Mouse (Mus musculus) liver, embryonic 12.5 days (tissue): ENCODE results near the gene Mrpl28. TPM values are rescaled to one million over a fixed set of nuclear protein-coding genes. Genes with fewer than 3 reads are reported as not detected.
A peak's percentile ranks its signal among the peaks of the same experiment; 100 is the strongest.

Experiments used
- ATAC-seq: fragments of 200-750 bp; cut with Nextera tagmentation; 2 replicates; pipeline ENCODE4 v1.8.0; 2017; ENCODE audit warnings: moderate number of reproducible peaks, mild to moderate bottlenecking, moderate library complexity
- H3K27ac ChIP-seq: fragments of 300-500 bp; sonication (generic); 2 replicates; pipeline ENCODE4 v1.5.1; 2016; ENCODE audit warnings: mild to moderate bottlenecking
- H3K27me3 ChIP-seq: fragments of 300-500 bp; sonication (generic); replicated peaks from 2 replicates; pipeline ENCODE4 v1.6.1; 2016; ENCODE audit warnings: mild to moderate bottlenecking, moderate library complexity
- H3K36me3 ChIP-seq: fragments of 300-500 bp; sonication (generic); 2 replicates; pipeline ENCODE4 v1.6.1; 2016; ENCODE audit warnings: mild to moderate bottlenecking, moderate library complexity
- H3K4me1 ChIP-seq: fragments of 300-500 bp; sonication (generic); 2 replicates; pipeline ENCODE4 v1.6.1; 2016
- H3K4me2 ChIP-seq: fragments of 300-500 bp; sonication (generic); 2 replicates; pipeline ENCODE4 v1.6.1; 2016; ENCODE audit warnings: mild to moderate bottlenecking, moderate library complexity
- H3K4me3 ChIP-seq: fragments of 300-500 bp; sonication (generic); 2 replicates; pipeline ENCODE4 v1.5.1; 2016; ENCODE audit warnings: mild to moderate bottlenecking, moderate library complexity
- H3K9ac ChIP-seq: fragments of 300-500 bp; sonication (generic); 2 replicates; pipeline ENCODE4 v1.6.1; 2016; ENCODE audit warnings: mild to moderate bottlenecking, moderate library complexity
- H3K9me3 ChIP-seq: fragments of 300-500 bp; sonication (generic); replicated peaks from 2 replicates; pipeline ENCODE4 v1.6.1; 2016; ENCODE audit warnings: mild to moderate bottlenecking, moderate library complexity
- WGBS: fragments of 180-500 bp; shearing (Covaris S2); methylation state at CpG from one replicate; pipeline ENCODE4 v1.1.7; 2016; ENCODE audit not compliant: insufficient replicate concordance; 5-methylcytosine and 5-hydroxymethylcytosine counted together
- polyA plus RNA-seq: library from polyadenylated mRNA; unstranded; fragments of >200 nt; fragmentation: Nextera tagmentation; extraction: Ambion mirVana; gene quantifications from 2 replicates; pipeline ENCODE4 v1.2.1, GENCODE M21; 2016

Mrpl28 gene
- polyA plus RNA-seq, 1 experiment from 2014 or later = 174 TPM

- H3K27ac ChIP-seq = no peak overlapping the region
- H3K27me3 ChIP-seq = peaks cover 47% of the 10 kb centered on the region
- no peaks in the 10 kb centered on the region for H3K9me3 ChIP-seq
- 39% methylated on average over 33 of the region's 33 CpGs for WGBS
- H3K4me2 ChIP-seq = 0 out of 2 replicates have a peak overlapping the region, but pooled peaks have one; percentile 8
- ATAC-seq = peak; percentile 41; the same call in 1 of the 2 replicates
- no peak overlapping the region for H3K9ac ChIP-seq
- H3K4me1 ChIP-seq = peaks cover 35% of the 10 kb centered on the region
- H3K36me3 ChIP-seq = peaks cover 1% of the 10 kb centered on the region
- H3K4me3 ChIP-seq = no peak overlapping the region
Observed at GRCm38 (mm10) chr17:26119766-26120710, 3.3 kb upstream of the Mrpl28 start.

DNA sequence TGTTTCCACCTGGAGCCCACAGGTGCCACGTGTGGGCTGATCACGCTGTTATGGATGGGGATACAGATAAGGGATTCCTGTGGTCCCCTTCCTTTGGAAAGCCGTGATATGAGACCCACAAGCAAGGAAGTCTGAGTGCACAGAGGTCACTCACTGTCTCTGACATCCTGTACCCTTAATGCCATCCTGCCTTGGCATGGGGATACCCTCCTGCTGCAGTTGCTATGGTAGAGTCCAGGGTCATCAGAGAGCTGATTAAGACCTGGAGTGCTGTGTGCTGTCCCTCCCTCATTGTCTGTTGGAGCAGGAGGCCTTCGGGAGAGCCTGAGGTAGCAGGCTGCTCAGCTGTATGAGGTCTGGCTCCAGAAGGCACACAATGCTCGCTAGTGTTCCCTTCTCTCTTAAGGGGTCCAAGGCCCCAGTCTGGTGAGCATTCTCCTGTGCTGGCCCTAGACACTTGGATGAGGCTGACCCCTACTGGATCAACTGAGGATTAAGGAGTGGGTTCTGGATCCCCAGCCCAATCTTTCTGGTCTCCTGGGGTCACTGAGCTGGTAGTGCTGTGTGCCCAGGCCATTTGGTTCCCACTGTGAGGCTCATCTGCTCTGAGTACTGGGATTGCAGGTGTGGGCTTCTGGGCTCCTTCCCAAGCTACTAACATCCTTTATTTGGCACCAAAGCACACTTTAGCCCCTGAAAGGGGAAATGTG lies 714 bp upstream of the Mrpl28 start:
- peaks cover 27% of the 10 kb centered on the region for H3K36me3 ChIP-seq
- H3K4me1 ChIP-seq = peaks cover 30% of the 10 kb centered on the region
- H3K9me3 ChIP-seq = no peaks in the 10 kb centered on the region
- no peak overlapping the region for H3K9ac ChIP-seq
- H3K4me2 ChIP-seq = peak overlapping the region; percentile 84
- H3K27me3 ChIP-seq = peaks cover 22% of the 10 kb centered on the region
- ATAC-seq = no peak
- no peak overlapping the region for H3K27ac ChIP-seq
- H3K4me3 ChIP-seq = peak overlapping the region; percentile 94; the same call in 1 of the 2 replicates
- WGBS = 53% methylated on average over 5 of the region's 5 CpGs

GRCm38 (mm10) chr17:26124560-26124959 lies 1.3 kb downstream of the Mrpl28 start:
- Histone ChIP-seq H3K9me3 (no peaks in the 10 kb centered on the region), H3K36me3 (peaks cover 47% of the 10 kb centered on the region), H3K27ac (0 out of 2 replicates have a peak overlapping the region, but pooled peaks have one; percentile 76), H3K27me3 (peaks cover 2% of the 10 kb centered on the region), H3K4me1 (peaks cover 30% of the 10 kb centered on the region), H3K9ac (peak overlapping the region; percentile 83), H3K4me2 (peak overlapping the region; percentile 84), H3K4me3 (peak overlapping the region; percentile 94)
- 74% methylated on average over 7 of the region's 7 CpGs for WGBS
- no peak for ATAC-seq

DNA sequence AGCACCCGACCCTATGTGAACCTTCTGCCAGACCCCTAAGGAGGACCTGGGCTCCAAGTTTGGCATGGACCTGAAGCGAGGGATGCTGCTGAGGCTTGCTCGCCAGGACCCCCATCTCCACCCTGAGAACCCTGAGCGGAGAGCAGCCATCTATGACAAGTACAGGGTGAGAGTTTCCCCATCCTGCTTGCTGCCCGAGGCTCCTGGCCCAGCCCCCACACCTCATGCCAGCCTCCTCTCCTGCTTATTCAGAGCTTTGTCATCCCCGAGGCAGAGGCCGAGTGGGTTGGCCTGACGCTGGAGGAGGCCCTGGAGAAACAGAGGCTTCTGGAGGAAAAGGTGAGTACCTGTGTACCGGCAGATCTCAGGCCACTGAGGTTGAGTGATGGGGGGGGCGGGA lies 1.9 kb downstream of the Mrpl28 start:
- ATAC-seq = no peak
- Histone ChIP-seq H3K9ac (no peak overlapping the region), H3K4me3 (no peak overlapping the region), H3K4me2 (peak overlapping the region; percentile 84), H3K9me3 (no peaks in the 10 kb centered on the region), H3K27ac (no peak overlapping the region), H3K4me1 (peaks cover 24% of the 10 kb centered on the region), H3K27me3 (no peaks in the 10 kb centered on the region), H3K36me3 (peaks cover 53% of the 10 kb centered on the region)
- WGBS = 94% methylated on average over 10 of the region's 10 CpGs

DNA sequence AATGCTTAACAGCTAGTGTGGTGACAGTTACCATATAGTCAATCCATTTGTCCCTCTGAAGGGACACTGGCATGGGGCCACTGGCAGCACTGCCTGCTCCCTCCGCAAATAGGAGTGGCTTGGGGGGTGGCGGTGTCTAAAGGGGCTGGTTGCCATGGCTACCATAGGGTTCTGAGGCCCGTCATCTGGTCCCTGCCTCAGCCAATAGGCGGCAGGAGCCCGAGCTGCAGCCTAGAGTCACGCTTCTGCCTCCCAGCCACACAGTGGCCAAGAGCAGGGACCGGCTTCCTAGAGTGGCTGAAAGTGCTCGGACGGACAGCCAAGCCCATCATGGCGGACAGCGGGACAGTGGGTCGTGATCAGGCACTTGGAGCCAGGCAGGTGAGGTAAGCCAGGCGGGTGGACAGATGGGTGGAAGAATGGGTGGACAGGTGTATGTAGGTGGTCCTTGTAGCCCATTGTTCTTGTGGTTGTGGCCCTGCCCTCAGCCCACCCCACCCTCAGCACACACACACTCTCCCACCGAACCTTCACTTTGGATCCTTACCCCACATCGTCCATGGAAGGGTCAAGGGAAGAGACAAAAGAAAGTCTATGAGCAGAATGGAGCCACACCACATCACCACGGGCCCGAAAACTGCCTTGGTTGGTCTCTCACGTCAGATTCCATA lies 7.9 kb downstream of the Mrpl28 start:
- no peaks in the 10 kb centered on the region for H3K9me3 ChIP-seq
- WGBS = 85% methylated on average over 18 of the region's 18 CpGs
- ATAC-seq = no peak
- no peak overlapping the region for H3K4me2 ChIP-seq
- H3K36me3 ChIP-seq = peaks cover 63% of the 10 kb centered on the region
- no peaks in the 10 kb centered on the region for H3K27me3 ChIP-seq
- H3K9ac ChIP-seq = no peak overlapping the region
- H3K4me3 ChIP-seq = no peak overlapping the region
- H3K4me1 ChIP-seq = no peaks in the 10 kb centered on the region
- H3K27ac ChIP-seq = no peak overlapping the region

DNA sequence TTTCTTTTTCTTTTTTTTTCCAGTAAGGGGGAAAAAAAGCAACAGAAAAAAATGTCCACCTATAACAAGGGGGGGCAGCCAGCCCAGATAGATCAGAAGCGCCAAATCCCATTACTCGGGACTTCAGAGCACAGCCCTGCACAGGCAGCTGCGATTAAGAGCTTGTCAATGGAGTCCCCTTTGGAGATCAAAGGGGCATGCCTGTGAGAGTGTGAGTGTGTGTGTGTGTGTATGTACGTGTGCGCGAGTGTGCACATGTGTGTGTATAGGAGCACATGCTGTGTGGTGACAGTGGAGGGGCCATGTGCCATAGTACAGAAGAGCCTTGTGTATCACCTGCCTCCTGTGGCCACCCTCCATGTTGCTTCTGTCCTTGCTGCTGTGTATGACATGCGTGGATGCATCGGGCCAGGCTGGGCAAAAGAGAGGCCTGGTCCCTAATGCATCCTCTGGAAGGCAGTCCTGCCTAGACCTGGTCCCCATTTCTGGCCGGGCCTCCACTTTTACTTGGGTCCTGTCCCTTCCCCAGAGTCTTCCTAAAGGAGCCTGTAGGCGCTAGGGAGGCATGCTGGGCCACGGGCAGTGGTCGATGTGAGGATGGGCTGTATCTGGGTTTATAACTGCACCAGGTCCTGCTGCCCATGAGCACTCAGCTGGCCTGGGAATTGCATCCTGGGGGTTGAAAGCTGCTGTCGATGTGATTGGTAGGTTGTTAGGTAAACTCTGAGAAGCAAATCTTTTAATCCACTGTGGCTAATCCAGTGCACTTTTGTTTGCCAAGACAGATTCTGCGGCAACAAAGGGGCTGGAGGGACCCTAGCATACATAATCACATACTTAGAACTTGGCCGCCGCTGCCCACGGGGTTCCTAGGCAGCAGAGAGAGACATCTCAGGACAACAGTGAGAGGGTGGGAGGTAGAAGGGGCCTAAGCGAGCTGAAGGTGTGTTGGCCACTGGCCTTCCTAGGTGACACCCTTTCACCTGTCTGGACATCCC lies 8.9 kb downstream of the Mrpl28 start:
- no peaks in the 10 kb centered on the region for H3K9me3 ChIP-seq
- H3K4me1 ChIP-seq = peaks cover 3% of the 10 kb centered on the region
- no peak overlapping the region for H3K4me2 ChIP-seq
- H3K27me3 ChIP-seq = no peaks in the 10 kb centered on the region
- WGBS = 87% methylated on average over 18 of the region's 18 CpGs
- H3K9ac ChIP-seq = no peak overlapping the region
- no peak overlapping the region for H3K4me3 ChIP-seq
- H3K36me3 ChIP-seq = peaks cover 53% of the 10 kb centered on the region
- no peak overlapping the region for H3K27ac ChIP-seq
- ATAC-seq = no peak

DNA sequence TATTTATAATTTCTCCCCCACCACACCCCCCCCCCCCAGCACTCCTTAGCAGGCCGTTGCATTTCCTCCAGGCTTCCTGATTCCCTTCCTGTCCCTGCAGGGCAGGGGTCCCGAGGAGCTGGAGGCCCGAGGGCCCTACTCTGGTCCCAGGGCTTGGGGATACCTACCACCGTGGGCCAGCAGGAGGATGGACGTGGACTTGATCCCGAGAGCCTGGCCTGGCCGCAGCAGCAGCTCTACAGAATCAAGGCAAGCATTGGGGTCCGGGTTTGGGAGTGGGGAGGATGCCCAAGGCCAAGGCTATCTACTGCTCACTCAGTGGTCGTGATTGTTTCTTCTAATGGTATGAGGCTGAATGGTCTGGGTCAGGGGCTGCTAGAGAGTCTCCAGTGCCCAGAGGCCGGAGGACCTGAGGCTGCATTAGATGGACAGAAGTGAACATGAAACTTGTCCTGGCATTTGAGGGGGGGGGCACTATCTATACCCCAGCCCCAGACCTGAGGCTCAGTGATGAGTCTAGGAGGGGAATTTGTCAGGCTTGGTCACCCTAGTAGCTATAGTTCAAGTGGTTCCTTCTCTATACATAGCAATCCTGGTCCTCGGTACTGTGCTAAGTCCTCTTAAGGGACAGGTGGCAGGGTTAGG lies 13.9 kb downstream of the Mrpl28 start:
- no peak for ATAC-seq
- peak overlapping the region; percentile 97 for H3K4me2 ChIP-seq
- H3K4me1 ChIP-seq = peaks cover 38% of the 10 kb centered on the region
- H3K9me3 ChIP-seq = no peaks in the 10 kb centered on the region
- peaks cover 6% of the 10 kb centered on the region; the same call in 1 of the 2 replicates for H3K36me3 ChIP-seq
- peak overlapping the region; percentile 92; the same call in 1 of the 2 replicates for H3K9ac ChIP-seq
- H3K27me3 ChIP-seq = no peaks in the 10 kb centered on the region
- peak overlapping the region; percentile 92; the same call in 1 of the 2 replicates for H3K27ac ChIP-seq
- 71% methylated on average over 11 of the region's 11 CpGs for WGBS
- no peak overlapping the region for H3K4me3 ChIP-seq

DNA sequence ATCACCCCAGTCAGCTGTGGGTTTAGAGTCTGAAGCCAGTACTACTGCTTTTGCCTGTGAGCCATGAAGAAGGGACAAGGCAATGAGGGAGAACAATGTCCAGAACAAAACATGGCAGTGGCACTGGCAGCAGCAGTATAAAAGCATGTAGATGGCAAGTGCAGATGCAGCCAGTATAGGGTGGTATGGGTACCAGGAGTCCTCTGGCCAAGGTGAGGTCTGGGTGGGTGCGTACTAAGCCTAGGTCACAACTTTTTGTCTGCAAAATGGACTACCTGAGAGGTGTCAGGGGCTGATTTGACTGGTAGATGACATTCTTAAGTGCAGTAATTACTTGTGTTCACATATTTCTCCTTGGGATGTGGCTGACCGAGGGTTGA lies 14.4 kb downstream of the Mrpl28 start:
- Histone ChIP-seq H3K36me3 (peaks cover 9% of the 10 kb centered on the region), H3K27ac (peak overlapping the region; percentile 92), H3K4me3 (peak overlapping the region; percentile 92), H3K4me2 (peak overlapping the region; percentile 97), H3K4me1 (peaks cover 40% of the 10 kb centered on the region), H3K9ac (peak overlapping the region; percentile 92), H3K9me3 (no peaks in the 10 kb centered on the region), H3K27me3 (no peaks in the 10 kb centered on the region)
- WGBS = 60% methylated on average over 2 of the region's 2 CpGs
- ATAC-seq = no peak

- Histone ChIP-seq H3K4me3 (peak within 1 kb of the TSS; percentile 92), H3K4me2 (peak within 1 kb of the TSS; percentile 97), H3K9ac (peak within 1 kb of the TSS; percentile 92), H3K36me3 (peaks cover 15% of the 10 kb centered on the region), H3K4me1 (peaks cover 41% of the 10 kb centered on the region), H3K27me3 (no peaks in the 10 kb centered on the region), H3K27ac (peak within 1 kb of the TSS; percentile 92), H3K9me3 (no peaks in the 10 kb centered on the region)
- WGBS = under 1% methylated on average over 42 of the region's 42 CpGs
- ATAC-seq = peak; percentile 96
Observed at GRCm38 (mm10) chr17:26138239-26138836, 15.0 kb downstream of the Mrpl28 start, which contains the start of gene Axin1. Gene Axin1, plus strand, starts transcription at chr17:26138688.

- Histone ChIP-seq H3K27ac (peak overlapping the region; percentile 92), H3K27me3 (no peaks in the 10 kb centered on the region), H3K36me3 (peaks cover 21% of the 10 kb centered on the region), H3K9ac (peak overlapping the region; percentile 92), H3K9me3 (no peaks in the 10 kb centered on the region), H3K4me3 (peak overlapping the region; percentile 92), H3K4me2 (peak overlapping the region; percentile 97), H3K4me1 (peaks cover 41% of the 10 kb centered on the region)
- WGBS = under 1% methylated on average over 56 of the region's 58 CpGs
- peak; percentile 73 for ATAC-seq
Observed at GRCm38 (mm10) chr17:26138901-26139381, 15.6 kb downstream of the Mrpl28 start.
